Mouse (Mus musculus) erythroblast, embryonic 14.5 days (primary cell): ENCODE data around the gene Mapk8. TPM values are rescaled to one million over a fixed set of nuclear protein-coding genes. Genes with fewer than 3 reads are reported as not detected.

Experiments used
- H3K27me3 ChIP-seq: 2 replicates; pipeline ENCODE4 v1.6.1; 2012; ENCODE audit warnings: inconsistent platforms; ENCODE audit not compliant: control insufficient read depth
- H3K36me3 ChIP-seq: 2 replicates; pipeline ENCODE4 v1.6.1; 2012; ENCODE audit warnings: mild to moderate bottlenecking, inconsistent platforms; ENCODE audit not compliant: control insufficient read depth
- H3K4me1 ChIP-seq: 2 replicates; pipeline ENCODE4 v1.6.1; 2012; ENCODE audit warnings: inconsistent platforms; ENCODE audit not compliant: control insufficient read depth
- H3K4me3 ChIP-seq: replicated peaks from 2 replicates; pipeline ENCODE3; 2012; ENCODE audit warnings: moderate library complexity, mild to moderate bottlenecking, inconsistent platforms
- H3K9me3 ChIP-seq: 2 replicates; pipeline ENCODE4 v1.6.1; 2012; ENCODE audit warnings: low read length, inconsistent platforms, mixed read lengths; ENCODE audit not compliant: control insufficient read depth
- GATA1 ChIP-seq: IDR thresholded peaks from 2 replicates; pipeline ENCODE4 v1.6.1; 2012; ENCODE audit warnings: low read length, inconsistent platforms, mixed read lengths
- TAL1 ChIP-seq: IDR thresholded peaks from 3 replicates; pipeline ENCODE4 v1.6.1; 2012; ENCODE audit warnings: low read length, inconsistent platforms, mixed read lengths
- polyA plus RNA-seq: library from polyadenylated mRNA; stranded (reverse); fragments of >175 nt; gene quantifications from 2 replicates; pipeline ENCODE4 v1.2.3, GENCODE M21; 2012

The Mapk8 gene
- polyA plus RNA-seq, 1 experiment: 0.14 TPM

- H3K9me3 ChIP-seq: no peaks in the 10 kb centered on the region
- TF ChIP-seq GATA1 (no peak), TAL1 (no peak)
- H3K36me3 ChIP-seq: no peaks in the 10 kb centered on the region
- no peak overlapping the region for H3K4me3 ChIP-seq
- no peaks in the 10 kb centered on the region for H3K27me3 ChIP-seq
- no peaks in the 10 kb centered on the region; the same call in 1 of the 2 replicates for H3K4me1 ChIP-seq
Observed at GRCm38 (mm10) chr14:33418311-33418909, 28.5 kb downstream of the Mapk8 start.

- Histone ChIP-seq H3K4me3 (no peak overlapping the region), H3K9me3 (no peaks in the 10 kb centered on the region), H3K27me3 (no peaks in the 10 kb centered on the region), H3K4me1 (no peaks in the 10 kb centered on the region; the same call in 1 of the 2 replicates), H3K36me3 (no peaks in the 10 kb centered on the region)
- no peak for TF ChIP-seq TAL1
- TF ChIP-seq GATA1: no peak
Observed at GRCm38 (mm10) chr14:33415746-33416145, 31.2 kb downstream of the Mapk8 start.

- H3K27me3 ChIP-seq: no peaks in the 10 kb centered on the region
- no peaks in the 10 kb centered on the region for H3K4me1 ChIP-seq
- H3K36me3 ChIP-seq: peaks cover 16% of the 10 kb centered on the region
- no peak overlapping the region for H3K4me3 ChIP-seq
- H3K9me3 ChIP-seq: no peaks in the 10 kb centered on the region
- TF ChIP-seq GATA1 (no peak), TAL1 (no peak)
Observed at GRCm38 (mm10) chr14:33402331-33402730, 44.6 kb downstream of the Mapk8 start.

- peaks cover 11% of the 10 kb centered on the region for H3K36me3 ChIP-seq
- H3K4me3 ChIP-seq: no peak overlapping the region
- no peaks in the 10 kb centered on the region for H3K4me1 ChIP-seq
- no peaks in the 10 kb centered on the region for H3K27me3 ChIP-seq
- no peaks in the 10 kb centered on the region for H3K9me3 ChIP-seq
- TF ChIP-seq TAL1: no peak
- TF ChIP-seq GATA1: no peak
Observed at GRCm38 (mm10) chr14:33400019-33400418, 46.9 kb downstream of the Mapk8 start.

GRCm38 (mm10) chr14:33398065-33398860 lies 48.7 kb downstream of the Mapk8 start:
- no peaks in the 10 kb centered on the region for H3K27me3 ChIP-seq
- H3K4me1 ChIP-seq: no peaks in the 10 kb centered on the region
- H3K4me3 ChIP-seq: no peak overlapping the region
- TF ChIP-seq TAL1 (no peak), GATA1 (no peak)
- H3K9me3 ChIP-seq: no peaks in the 10 kb centered on the region
- peaks cover 11% of the 10 kb centered on the region for H3K36me3 ChIP-seq

GRCm38 (mm10) chr14:33380830-33381457 lies 66.0 kb downstream of the Mapk8 start:
- H3K4me3 ChIP-seq: no peak overlapping the region
- no peaks in the 10 kb centered on the region for H3K4me1 ChIP-seq
- TF ChIP-seq GATA1: no peak
- TF ChIP-seq TAL1: no peak
- H3K36me3 ChIP-seq: peaks cover 33% of the 10 kb centered on the region
- no peaks in the 10 kb centered on the region for H3K9me3 ChIP-seq
- H3K27me3 ChIP-seq: no peaks in the 10 kb centered on the region

GRCm38 (mm10) chr14:33378723-33379122 lies 68.2 kb downstream of the Mapk8 start:
- no peaks in the 10 kb centered on the region for H3K4me1 ChIP-seq
- no peak overlapping the region for H3K4me3 ChIP-seq
- no peak for TF ChIP-seq GATA1
- no peak for TF ChIP-seq TAL1
- no peaks in the 10 kb centered on the region for H3K9me3 ChIP-seq
- H3K36me3 ChIP-seq: peaks cover 25% of the 10 kb centered on the region
- H3K27me3 ChIP-seq: no peaks in the 10 kb centered on the region

GRCm38 (mm10) chr14:33377211-33377610 lies 69.7 kb downstream of the Mapk8 start:
- Histone ChIP-seq H3K9me3 (no peaks in the 10 kb centered on the region), H3K4me3 (no peak overlapping the region), H3K27me3 (no peaks in the 10 kb centered on the region), H3K4me1 (no peaks in the 10 kb centered on the region), H3K36me3 (peaks cover 18% of the 10 kb centered on the region)
- TF ChIP-seq GATA1 (no peak), TAL1 (no peak)

- Histone ChIP-seq H3K27me3 (no peaks in the 10 kb centered on the region), H3K36me3 (peaks cover 8% of the 10 kb centered on the region), H3K4me3 (no peak overlapping the region), H3K4me1 (no peaks in the 10 kb centered on the region), H3K9me3 (no peaks in the 10 kb centered on the region)
- no peak for TF ChIP-seq GATA1
- TF ChIP-seq TAL1: no peak
Observed at GRCm38 (mm10) chr14:33374089-33374488, 72.9 kb downstream of the Mapk8 start.
